Mouse (Mus musculus) hindbrain, embryonic 11.5 days (tissue): Measurements from ENCODE around the gene Rbbp4. TPM values are rescaled to one million over a fixed set of nuclear protein-coding genes. Genes with fewer than 3 reads are reported as not detected.
A peak's percentile ranks its signal among the peaks of the same experiment; 100 is the strongest.

Experiments used
- ATAC-seq: fragments of 200-750 bp; cut with Nextera tagmentation; 2 replicates; pipeline ENCODE4 v1.8.0; 2017; ENCODE audit warnings: mild to moderate bottlenecking, moderate TSS enrichment, moderate library complexity; ENCODE audit not compliant: low FRiP score
- DNase-seq: peaks from one replicate; pipeline ENCODE4 v3.0.0-alpha.2; 2015; ENCODE audit warnings: low spot score
- H3K27ac ChIP-seq: fragments of 300-500 bp; sonication (generic); 2 replicates; pipeline ENCODE4 v1.5.1; 2014; ENCODE audit warnings: mild to moderate bottlenecking, low read depth, low read length
- H3K27me3 ChIP-seq: fragments of 300-500 bp; sonication (generic); 2 replicates; pipeline ENCODE4 v1.6.1; 2014; ENCODE audit warnings: mild to moderate bottlenecking, low read length, moderate library complexity, mixed read lengths; ENCODE audit not compliant: control insufficient read depth, insufficient read depth
- H3K36me3 ChIP-seq: fragments of 300-500 bp; sonication (generic); 2 replicates; pipeline ENCODE4 v1.6.1; 2014; ENCODE audit warnings: mild to moderate bottlenecking, low read length, moderate library complexity, mixed read lengths; ENCODE audit not compliant: control insufficient read depth, insufficient read depth
- H3K4me1 ChIP-seq: fragments of 300-500 bp; sonication (generic); replicated peaks from 2 replicates; pipeline ENCODE4 v1.6.1; 2014; ENCODE audit warnings: low read length, mixed read lengths; ENCODE audit not compliant: control insufficient read depth, insufficient read depth
- H3K4me2 ChIP-seq: fragments of 300-500 bp; sonication (generic); replicated peaks from 2 replicates; pipeline ENCODE4 v1.6.1; 2014; ENCODE audit warnings: mild to moderate bottlenecking, low read depth, low read length
- H3K4me3 ChIP-seq: fragments of 300-500 bp; sonication (generic); 2 replicates; pipeline ENCODE4 v1.5.1; 2014; ENCODE audit warnings: low read depth, low read length
- H3K9ac ChIP-seq: fragments of 300-500 bp; sonication (generic); 2 replicates; pipeline ENCODE4 v1.6.1; 2014; ENCODE audit warnings: low read depth, low read length
- H3K9me3 ChIP-seq: fragments of 300-500 bp; sonication (generic); 2 replicates; pipeline ENCODE4 v1.6.1; 2016; ENCODE audit warnings: low read length; ENCODE audit not compliant: control insufficient read depth
- WGBS: fragments of 180-500 bp; shearing (Covaris S2); extraction: QIAGEN DNeasy Blood & Tissue Kit; methylation state at CpG from one replicate; pipeline ENCODE4 v1.1.7; 2014; 5-methylcytosine and 5-hydroxymethylcytosine counted together
- polyA plus RNA-seq: library from polyadenylated mRNA; unstranded; fragments of >200 nt; fragmentation: Nextera tagmentation; extraction: Ambion mirVana; gene quantifications from 2 replicates; pipeline ENCODE4 v1.2.1, GENCODE M21; 2014

Gene Rbbp4
- polyA plus RNA-seq, 1 experiment from 2014 or later = 518 TPM

DNA sequence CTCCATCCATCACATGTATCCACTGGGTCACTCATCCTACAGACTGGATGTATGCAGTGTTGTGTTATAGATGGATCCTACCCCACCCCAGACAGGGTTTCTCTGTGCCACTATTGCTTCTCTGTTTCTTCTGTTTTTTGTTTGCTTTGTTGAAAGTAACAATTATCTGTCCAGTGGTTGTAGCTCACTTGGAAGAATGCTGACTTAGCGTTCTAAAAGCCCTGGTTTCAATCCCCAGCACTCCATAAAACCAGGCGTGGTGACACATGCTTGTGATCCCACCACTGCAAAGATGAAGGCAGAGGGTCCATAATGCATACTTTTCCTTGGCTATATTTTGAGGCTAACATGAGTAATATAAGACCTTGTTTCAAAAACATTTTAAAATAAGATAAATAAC lies 7.5 kb upstream of the Rbbp4 start:
- no peak for ATAC-seq
- H3K4me1 ChIP-seq = no peaks in the 10 kb centered on the region
- DNase-seq = no peak
- no peaks in the 10 kb centered on the region for H3K27me3 ChIP-seq
- WGBS = 91% methylated on average over 2 of the region's 2 CpGs
- no peak overlapping the region for H3K9ac ChIP-seq
- no peak overlapping the region for H3K27ac ChIP-seq
- H3K36me3 ChIP-seq = peaks cover 3% of the 10 kb centered on the region; the same call in 1 of the 2 replicates
- H3K4me2 ChIP-seq = no peak overlapping the region
- no peak overlapping the region for H3K4me3 ChIP-seq
- H3K9me3 ChIP-seq = no peaks in the 10 kb centered on the region

- Histone ChIP-seq H3K4me3 (no peak overlapping the region), H3K9ac (no peak overlapping the region), H3K4me2 (no peak overlapping the region), H3K27ac (no peak overlapping the region), H3K9me3 (no peaks in the 10 kb centered on the region), H3K36me3 (peaks cover 3% of the 10 kb centered on the region; the same call in 1 of the 2 replicates), H3K27me3 (no peaks in the 10 kb centered on the region), H3K4me1 (no peaks in the 10 kb centered on the region)
- DNase-seq = no peak
- no peak for ATAC-seq
- WGBS = 93% methylated on average over 1 of the region's 1 CpGs
Measured at GRCm38 (mm10) chr4:129341888-129342287, 6.7 kb upstream of the Rbbp4 start.

DNA sequence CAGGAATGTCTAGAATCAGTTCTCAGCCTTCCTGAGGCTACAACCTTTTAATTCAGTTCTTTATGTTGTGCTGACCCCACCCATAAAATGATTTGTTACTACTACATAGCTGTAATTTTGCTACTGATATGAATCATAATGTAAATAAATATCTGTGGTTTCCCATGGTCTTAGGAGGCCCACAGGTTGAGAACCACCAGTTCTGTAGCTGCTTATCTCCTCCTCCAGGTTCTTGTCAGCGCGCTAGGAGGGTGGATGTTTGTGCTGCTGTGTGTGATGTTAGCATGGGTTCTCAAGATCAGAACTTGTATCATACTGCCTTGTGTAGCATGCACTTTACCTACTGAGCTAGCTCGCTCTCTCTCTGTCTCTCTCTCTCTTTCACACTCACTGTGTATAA lies 4.6 kb upstream of the Rbbp4 start:
- H3K9me3 ChIP-seq = no peaks in the 10 kb centered on the region
- DNase-seq (no peak), ATAC-seq (no peak)
- no peaks in the 10 kb centered on the region for H3K4me1 ChIP-seq
- H3K4me3 ChIP-seq = no peak overlapping the region
- H3K27me3 ChIP-seq = no peaks in the 10 kb centered on the region
- H3K9ac ChIP-seq = no peak overlapping the region
- H3K4me2 ChIP-seq = no peak overlapping the region
- WGBS = 95% methylated on average over 3 of the region's 3 CpGs
- H3K36me3 ChIP-seq = peaks cover 3% of the 10 kb centered on the region; the same call in 1 of the 2 replicates
- no peak overlapping the region for H3K27ac ChIP-seq

- Histone ChIP-seq H3K36me3 (no peaks in the 10 kb centered on the region), H3K4me2 (peak overlapping the region; percentile 65), H3K9me3 (no peaks in the 10 kb centered on the region), H3K27me3 (no peaks in the 10 kb centered on the region), H3K9ac (peak overlapping the region; percentile 88), H3K4me3 (peak overlapping the region; percentile 89), H3K4me1 (peaks cover 8% of the 10 kb centered on the region), H3K27ac (peak overlapping the region; percentile 98)
- no peak for DNase-seq
- WGBS = 55% methylated on average over 14 of the region's 14 CpGs
- no peak for ATAC-seq
Measured at GRCm38 (mm10) chr4:129336291-129336690, 1.1 kb upstream of the Rbbp4 start.

- H3K4me1 ChIP-seq = peaks cover 11% of the 10 kb centered on the region
- peak overlapping the region; percentile 95 for H3K27ac ChIP-seq
- peak; percentile 79 for DNase-seq
- H3K9ac ChIP-seq = peak overlapping the region; percentile 98
- peak overlapping the region; percentile 89 for H3K4me3 ChIP-seq
- H3K27me3 ChIP-seq = no peaks in the 10 kb centered on the region
- H3K9me3 ChIP-seq = no peaks in the 10 kb centered on the region
- 0% methylated on average over 40 of the region's 62 CpGs for WGBS
- peak; percentile 52; the same call in 1 of the 2 replicates for ATAC-seq
- H3K4me2 ChIP-seq = peak overlapping the region; percentile 53
- no peaks in the 10 kb centered on the region for H3K36me3 ChIP-seq
Measured at GRCm38 (mm10) chr4:129334677-129335215, 424 bp downstream of the Rbbp4 start.

DNA sequence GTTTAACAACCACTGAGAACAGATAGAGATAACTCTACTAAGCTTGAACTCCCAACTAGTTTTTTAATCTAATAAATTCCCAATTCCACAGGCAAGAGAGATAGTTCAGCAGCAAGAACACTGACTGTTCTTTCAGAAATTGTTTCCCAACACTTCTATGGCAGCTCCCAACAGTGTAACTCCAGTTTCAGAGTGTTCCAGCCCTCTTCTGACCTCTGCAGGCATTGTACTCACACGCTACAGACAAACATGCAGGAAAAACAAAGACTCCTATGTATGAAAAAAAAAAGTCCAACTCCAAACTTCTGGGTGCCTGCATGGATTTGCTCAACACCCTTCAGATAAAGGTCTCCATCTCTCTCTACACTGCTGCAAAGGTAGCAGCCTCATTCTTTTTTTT lies 2.3 kb downstream of the Rbbp4 start:
- DNase-seq (no peak), ATAC-seq (no peak)
- H3K36me3 ChIP-seq = peaks cover 4% of the 10 kb centered on the region
- peak overlapping the region; percentile 89; the same call in 1 of the 2 replicates for H3K4me3 ChIP-seq
- H3K9me3 ChIP-seq = no peaks in the 10 kb centered on the region
- 38% methylated on average over 1 of the region's 1 CpGs for WGBS
- no peaks in the 10 kb centered on the region for H3K27me3 ChIP-seq
- H3K9ac ChIP-seq = no peak overlapping the region
- H3K27ac ChIP-seq = no peak overlapping the region
- peaks cover 11% of the 10 kb centered on the region for H3K4me1 ChIP-seq
- H3K4me2 ChIP-seq = no peak overlapping the region

GRCm38 (mm10) chr4:129326191-129326590 lies 9.0 kb downstream of the Rbbp4 start:
- Histone ChIP-seq H3K9me3 (no peaks in the 10 kb centered on the region), H3K4me3 (no peak overlapping the region), H3K4me1 (0 out of 2 replicates have a peak, but pooled peaks cover 2% of the 10 kb centered on the region), H3K27ac (no peak overlapping the region), H3K36me3 (peaks cover 8% of the 10 kb centered on the region), H3K9ac (no peak overlapping the region), H3K4me2 (no peak overlapping the region), H3K27me3 (no peaks in the 10 kb centered on the region)
- ATAC-seq = no peak
- no peak for DNase-seq
- WGBS = 97% methylated on average over 1 of the region's 1 CpGs

DNA sequence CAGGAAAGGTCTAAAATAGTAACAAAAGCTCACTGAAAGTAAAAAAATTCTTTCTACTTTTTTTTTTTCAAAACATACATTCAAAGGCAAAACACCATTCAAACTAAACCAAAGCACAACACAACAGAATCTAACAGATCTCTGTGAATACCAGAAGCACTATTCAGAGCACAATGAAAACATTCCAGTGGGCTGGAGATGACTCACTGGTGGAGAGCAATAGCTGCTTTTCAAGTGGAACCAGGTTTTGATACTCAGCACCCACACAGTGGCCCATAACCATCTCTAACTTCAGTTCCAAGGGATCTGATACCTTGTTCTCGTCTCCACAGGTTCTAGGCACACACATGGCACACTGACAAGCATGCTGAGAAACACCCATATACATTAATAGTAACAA lies 10.4 kb downstream of the Rbbp4 start:
- Histone ChIP-seq H3K27me3 (no peaks in the 10 kb centered on the region), H3K27ac (no peak overlapping the region), H3K9ac (no peak overlapping the region), H3K36me3 (peaks cover 8% of the 10 kb centered on the region), H3K4me2 (no peak overlapping the region), H3K4me1 (no peaks in the 10 kb centered on the region), H3K9me3 (no peaks in the 10 kb centered on the region), H3K4me3 (no peak overlapping the region)
- DNase-seq (no peak), ATAC-seq (no peak)
- WGBS = 92% methylated on average over 1 of the region's 1 CpGs

DNA sequence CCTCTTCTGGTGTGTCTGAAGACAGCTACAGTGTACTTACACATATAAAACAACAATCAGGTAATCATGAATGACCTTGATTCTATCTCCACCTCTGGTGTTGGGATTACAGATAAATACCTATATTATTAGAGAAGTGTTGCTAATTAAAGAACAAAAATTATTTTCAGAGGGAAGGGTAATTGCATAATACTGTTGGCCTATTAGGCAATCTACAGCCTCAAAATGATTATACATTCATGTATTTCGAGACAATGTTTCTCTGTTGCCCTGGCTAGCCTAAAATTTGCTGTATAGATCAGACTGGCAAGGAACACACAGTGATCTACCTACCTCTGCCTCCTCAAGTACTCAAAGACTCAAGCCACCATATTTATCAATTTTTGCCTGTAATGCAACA lies 11.7 kb downstream of the Rbbp4 start:
- peaks cover 8% of the 10 kb centered on the region for H3K36me3 ChIP-seq
- 93% methylated on average over 1 of the region's 1 CpGs for WGBS
- H3K27me3 ChIP-seq = no peaks in the 10 kb centered on the region
- no peak overlapping the region for H3K4me3 ChIP-seq
- no peak overlapping the region for H3K9ac ChIP-seq
- H3K9me3 ChIP-seq = no peaks in the 10 kb centered on the region
- H3K4me1 ChIP-seq = no peaks in the 10 kb centered on the region
- H3K27ac ChIP-seq = no peak overlapping the region
- DNase-seq = no peak
- no peak overlapping the region for H3K4me2 ChIP-seq
- ATAC-seq = no peak
